Mouse (Mus musculus): ENCODE data around the gene Tbc1d2b.

DNA sequence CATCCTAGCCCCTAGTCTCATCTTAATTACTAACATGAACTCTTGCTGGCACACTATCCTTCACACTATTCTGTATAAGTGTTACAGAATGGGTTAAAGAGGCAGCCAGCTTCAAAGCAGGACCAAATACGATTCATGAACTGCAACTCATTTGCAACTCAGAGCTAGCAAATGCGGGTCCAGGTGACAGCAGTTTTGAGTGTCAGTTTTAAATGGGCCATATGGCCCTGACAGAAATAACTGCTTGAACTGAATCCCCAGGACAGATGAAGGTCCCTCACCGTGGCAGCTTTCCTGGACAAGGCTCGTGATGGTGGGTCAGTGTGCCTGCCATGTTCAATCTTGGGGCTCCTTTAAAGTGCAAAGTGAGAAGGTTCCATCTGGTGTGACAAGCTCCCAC is 100.6 kb downstream of the Tbc1d2b start:
- no peak for TF ChIP-seq CTCF (IDR thresholded peaks at IDR 0.05; ENCODE audit: low read depth, low read length)
- no peak for TF ChIP-seq POLR2A (IDR thresholded peaks at IDR 0.05; ENCODE audit: extremely low read depth, insufficient read depth, low read length)

All from liver, adult 2 months (tissue).